Mouse (Mus musculus): Measurements from ENCODE around the gene Sorbs1.

DNA sequence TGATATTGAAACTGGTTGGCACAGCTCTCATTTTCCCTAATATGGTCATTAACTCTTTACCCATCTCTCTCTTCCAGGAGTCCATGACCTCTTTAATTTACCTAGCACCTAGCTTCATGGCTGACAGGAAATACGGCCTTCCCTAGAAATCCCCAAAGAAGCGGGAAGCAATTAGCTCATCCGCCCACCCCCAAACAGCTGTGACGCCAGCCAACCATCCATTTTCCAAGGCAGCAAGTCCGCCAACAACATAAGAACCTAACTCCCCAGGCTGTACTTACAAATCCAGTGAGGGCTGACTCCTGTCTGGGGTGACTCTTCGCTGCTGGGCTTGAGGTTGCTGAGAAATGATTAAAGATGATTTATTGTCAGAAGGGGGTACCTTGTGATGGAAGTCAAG is 214.4 kb downstream of the Sorbs1 start:
- TF ChIP-seq CTCF (IDR thresholded peaks at IDR 0.05; ENCODE audit: low read depth, low read length) (no peak), POLR2A (IDR thresholded peaks at IDR 0.05; ENCODE audit: insufficient read depth, low read length) (no peak)
